Mouse (Mus musculus) adrenal gland, postnatal 10 days (tissue): ENCODE results near the gene Pde3a. TPM values are rescaled to one million over a fixed set of nuclear protein-coding genes. Genes with fewer than 3 reads are reported as not detected.

Experiments
- DNase-seq: peaks from one replicate; pipeline ENCODE4 v3.0.0; 2021; ENCODE audit warnings: mixed read lengths
- long read RNA-seq, 2 experiments: library from polyadenylated mRNA; stranded (forward); transcript quantifications; one replicate each; pipeline ENCODE4 v2.0.0; 2021
- total RNA-seq, 2 experiments: library from RNA; stranded (reverse); gene quantifications; 2 replicates each; pipeline ENCODE4 v1.2.3; 2021

The Pde3a gene
- total RNA-seq = 10 to 100 TPM; 15.7 to 17.8 TPM
- long read RNA-seq, experiment 1, partial matches to known transcripts = 2 of 2 reads
- long read RNA-seq, experiment 1, other reads (novel, unspliced or antisense) = 0 of 2 reads
- long read RNA-seq, experiment 2, full-length matches to known transcripts = 3 of 7 reads
- long read RNA-seq, experiment 2, partial matches to known transcripts = 2 of 7 reads
- long read RNA-seq, experiment 2, other reads (novel, unspliced or antisense) = 2 of 7 reads

GRCm38 (mm10) chr6:141248691-141249584 is at the start of gene Pde3a:
TSS of gene Pde3a (plus strand) at chr6:141249269.
- DNase-seq = no peak

- no peak for DNase-seq
Measured at GRCm38 (mm10) chr6:141200173-141200615, 48.9 kb upstream of the Pde3a start.

GRCm38 (mm10) chr6:141207531-141207930 is 41.5 kb upstream of the Pde3a start:
- DNase-seq = no peak

- DNase-seq = no peak
Measured at GRCm38 (mm10) chr6:141208283-141208872, 40.7 kb upstream of the Pde3a start.

- no peak for DNase-seq
Measured at GRCm38 (mm10) chr6:141210021-141210420, 39.0 kb upstream of the Pde3a start.

GRCm38 (mm10) chr6:141221081-141221480 is 28.0 kb upstream of the Pde3a start:
- peak; percentile 19 for DNase-seq

GRCm38 (mm10) chr6:141226851-141227657 is 22.0 kb upstream of the Pde3a start:
- DNase-seq = peak; percentile 40

- no peak for DNase-seq
Measured at GRCm38 (mm10) chr6:141227658-141228005, 21.4 kb upstream of the Pde3a start.

- DNase-seq = no peak
Measured at GRCm38 (mm10) chr6:141232756-141233382, 16.2 kb upstream of the Pde3a start.

- no peak for DNase-seq
Measured at GRCm38 (mm10) chr6:141241809-141242208, 7.3 kb upstream of the Pde3a start.

- DNase-seq = no peak
Measured at GRCm38 (mm10) chr6:141245089-141245488, 4.0 kb upstream of the Pde3a start.

- DNase-seq = no peak
Measured at GRCm38 (mm10) chr6:141246391-141246790, 2.7 kb upstream of the Pde3a start.

- no peak for DNase-seq
Measured at GRCm38 (mm10) chr6:141248081-141248480, 988 bp upstream of the Pde3a start.

GRCm38 (mm10) chr6:141249585-141250295 is 671 bp downstream of the Pde3a start:
- peak; percentile 77 for DNase-seq

GRCm38 (mm10) chr6:141250296-141250629 is 1.2 kb downstream of the Pde3a start:
- DNase-seq = peak; percentile 49

GRCm38 (mm10) chr6:141250984-141251383 is 1.9 kb downstream of the Pde3a start:
- DNase-seq = no peak

GRCm38 (mm10) chr6:141252520-141252919 is 3.5 kb downstream of the Pde3a start:
- DNase-seq = no peak

GRCm38 (mm10) chr6:141254956-141255355 is 5.9 kb downstream of the Pde3a start:
- DNase-seq = no peak

GRCm38 (mm10) chr6:141256896-141257295 is 7.8 kb downstream of the Pde3a start:
- no peak for DNase-seq

GRCm38 (mm10) chr6:141257434-141258202 is 8.5 kb downstream of the Pde3a start:
- no peak for DNase-seq
